Comparison of ENCODE assay signal across 8 mouse cellular contexts in the genomic region with DNA sequence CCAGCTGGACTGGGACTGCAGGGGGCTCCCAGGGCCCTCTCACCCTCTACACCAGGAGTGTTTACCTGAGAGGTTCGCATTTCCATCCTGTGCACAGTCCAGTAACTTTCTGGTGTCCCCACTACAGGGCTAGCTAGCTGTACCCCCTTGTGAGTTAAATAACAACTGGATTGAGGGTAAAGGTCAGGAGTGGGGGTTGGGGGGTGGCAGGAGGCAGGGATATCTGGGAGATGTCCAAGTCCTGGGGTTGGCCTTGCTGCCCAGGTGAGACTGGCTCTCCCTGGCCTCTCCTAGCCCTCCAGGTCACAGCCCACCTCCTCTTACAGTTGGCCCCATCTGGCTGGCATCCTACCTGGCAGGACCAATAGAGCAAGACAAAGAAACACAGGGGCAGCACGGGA. TPM values are rescaled to one million over a fixed set of nuclear protein-coding genes. Genes with fewer than 3 reads are reported as not detected.
DNase-seq lines count a peak whose midpoint lies in the region; ATAC-seq lines count a peak whose summit lies in the region.

A gene (minus strand): TSS at position 125 of the 401 bp plus-strand sequence.

- no peaks in the 10 kb centered on the region for H3K27me3 ChIP-seq in lung, embryonic 16.5 days (ENCODE audit: control insufficient read depth, insufficient read depth, low read depth, low read length)
- H3K27me3 ChIP-seq in embryonic facial prominence, embryonic 14.5 days (replicated peaks; ENCODE audit: control insufficient read depth, insufficient read depth, low read length): no peaks in the 10 kb centered on the region

- H3K9me3 ChIP-seq in lung, embryonic 16.5 days (ENCODE audit: control insufficient read depth, low read length): no peaks in the 10 kb centered on the region
- H3K9me3 ChIP-seq in embryonic facial prominence, embryonic 14.5 days (ENCODE audit: control insufficient read depth, low read length): no peaks in the 10 kb centered on the region

- DNase-seq in lung, adult 18-20 months: no peak
- no peak for DNase-seq in embryonic facial prominence, embryonic 14.5 days (ENCODE audit: low spot score)
- peak; percentile 92 for DNase-seq in kidney, adult 11 months
- no peak for DNase-seq in retina, embryonic 14.5 days (ENCODE audit: low spot score)

- H3K36me3 ChIP-seq in lung, embryonic 16.5 days (ENCODE audit: control insufficient read depth, insufficient read depth, low read length): peaks cover 44% of the 10 kb centered on the region
- peaks cover 65% of the 10 kb centered on the region for H3K36me3 ChIP-seq in embryonic facial prominence, embryonic 14.5 days (ENCODE audit: control insufficient read depth, insufficient read depth, low read length)

- H3K9ac ChIP-seq in lung, embryonic 16.5 days (ENCODE audit: low read length): no peak within 1 kb of the TSS
- H3K9ac ChIP-seq in embryonic facial prominence, embryonic 14.5 days (ENCODE audit: low read depth, low read length): no peak within 1 kb of the TSS

- no peak within 1 kb of the TSS for H3K4me2 ChIP-seq in lung, embryonic 16.5 days (ENCODE audit: low read depth, low read length)
- H3K4me2 ChIP-seq in embryonic facial prominence, embryonic 14.5 days (ENCODE audit: low read depth, low read length): no peak within 1 kb of the TSS

- no peak within 1 kb of the TSS for H3K4me3 ChIP-seq in lung, embryonic 16.5 days (ENCODE audit: low read length)
- no peak within 1 kb of the TSS for H3K4me3 ChIP-seq in embryonic facial prominence, embryonic 14.5 days (ENCODE audit: low read depth, low read length)

- 54% methylated on average over 2 of the region's 2 CpGs for WGBS in lung, embryonic 16.5 days
- 81% methylated on average over 2 of the region's 2 CpGs for WGBS in embryonic facial prominence, embryonic 14.5 days

- ATAC-seq in lung, embryonic 16.5 days (ENCODE audit: low read depth): no peak
- ATAC-seq in embryonic facial prominence, embryonic 14.5 days (ENCODE audit: low read depth): no peak
- ATAC-seq in megakaryocyte progenitor cell, adult 5-6 weeks (replicated peaks; ENCODE audit: poor library complexity): no peak
- ATAC-seq in erythroblast, adult 5-6 weeks (replicated peaks; ENCODE audit: low FRiP score, poor library complexity, severe bottlenecking): no peak
- no peak for ATAC-seq in erythroid progenitor cell, adult 5-6 weeks (replicated peaks; ENCODE audit: low FRiP score, poor library complexity, severe bottlenecking)

- H3K4me1 ChIP-seq in lung, embryonic 16.5 days (replicated peaks; ENCODE audit: control insufficient read depth, insufficient read depth, low read length): no peaks in the 10 kb centered on the region
- no peaks in the 10 kb centered on the region for H3K4me1 ChIP-seq in embryonic facial prominence, embryonic 14.5 days (ENCODE audit: control insufficient read depth, insufficient read depth, low read length)

- H3K27ac ChIP-seq in lung, embryonic 16.5 days (ENCODE audit: low read length): no peak within 1 kb of the TSS
- no peak within 1 kb of the TSS for H3K27ac ChIP-seq in embryonic facial prominence, embryonic 14.5 days (replicated peaks; ENCODE audit: low read depth, low read length)

RNA-seq across cellular contexts. Expression of the gene that starts here (rescaled TPM):
- 22.0 and 25.5 TPM in 2 replicates for polyA plus RNA-seq in lung, embryonic 16.5 days (2015; fragmentation: Nextera tagmentation; extraction: Ambion mirVana)
- 28.2 and 31.0 TPM in 2 replicates for polyA plus RNA-seq in embryonic facial prominence, embryonic 14.5 days (2014; fragmentation: Nextera tagmentation; extraction: Ambion mirVana)
- 18.0 and 19.1 TPM in 2 replicates for total RNA-seq in megakaryocyte progenitor cell, adult 5-6 weeks (2015)
- 20.7 and 27.4 TPM in 2 replicates for total RNA-seq in megakaryocyte progenitor cell, adult 5-6 weeks (2017)
- total RNA-seq in erythroblast, adult 5-6 weeks (2015; ENCODE audit: low replicate concordance): 1.3 and 4.0 TPM in 2 replicates
- total RNA-seq in erythroblast, adult 5-6 weeks (2017; ENCODE audit: low replicate concordance): 2.1 and 6.6 TPM in 2 replicates
- total RNA-seq in erythroid progenitor cell, adult 5-6 weeks (2015; ENCODE audit: low replicate concordance): not detected in 2 replicates
- 1.5 and 3.7 TPM in 2 replicates for total RNA-seq in erythroid progenitor cell, adult 5-6 weeks (2017; ENCODE audit: low replicate concordance)
